Mouse (Mus musculus): Measurements from ENCODE around the gene Fanca. TPM values are rescaled to one million over a fixed set of nuclear protein-coding genes. Genes with fewer than 3 reads are reported as not detected.
"Not testable (repeated sequence)": the region's sequence is repeated elsewhere in the genome, so short reads cannot be mapped to it uniquely, and the experiment has no call there.

The Fanca gene
- total and polyA plus RNA-seq, 2 experiments from 2014 or later: 6.7 to 37.1 TPM

DNA sequence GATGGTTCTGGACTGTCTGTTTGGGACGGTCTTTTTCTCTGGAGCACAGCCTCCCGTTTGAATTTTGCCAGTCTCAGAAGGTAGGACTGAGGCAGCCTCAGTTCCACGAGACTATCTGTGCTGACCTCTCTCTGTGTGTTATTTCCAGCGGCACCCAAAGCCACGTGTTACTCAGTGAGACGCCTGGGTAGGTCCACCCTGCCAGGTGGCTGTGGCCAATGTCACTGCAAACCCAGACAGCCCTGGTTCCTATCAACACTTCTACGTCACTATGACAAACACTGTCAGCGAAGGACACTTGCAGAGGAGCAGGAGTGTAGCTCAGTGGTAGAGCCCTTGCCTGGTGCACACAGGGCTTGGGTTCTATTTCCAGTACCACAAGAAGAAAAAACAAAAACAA, 26.7 kb downstream of the Fanca start:
- ATAC-seq (ENCODE audit: insufficient read depth, low read depth): peak; percentile 90
- Histone ChIP-seq H3K27me3 (ENCODE audit: control insufficient read depth, insufficient read depth, low read length) (no peaks in the 10 kb centered on the region), H3K4me2 (ENCODE audit: low read depth, low read length) (no peak overlapping the region), H3K9me3 (replicated peaks; ENCODE audit: control insufficient read depth, low read length) (no peaks in the 10 kb centered on the region), H3K9ac (replicated peaks; ENCODE audit: low read depth, low read length) (no peak overlapping the region), H3K36me3 (replicated peaks; ENCODE audit: control insufficient read depth, insufficient read depth, low read length) (0 out of 2 replicates have a peak, but pooled peaks cover 5% of the 10 kb centered on the region), H3K4me3 (ENCODE audit: low read depth, low read length) (no peak overlapping the region), H3K27ac (ENCODE audit: low read depth) (no peak overlapping the region), H3K4me1 (ENCODE audit: control insufficient read depth, insufficient read depth) (no peaks in the 10 kb centered on the region)
- WGBS: 46% methylated on average over 8 of the region's 8 CpGs
- TF ChIP-seq EP300 (IDR thresholded peaks at IDR 0.05; ENCODE audit: low read depth) (no peak), CTCF (IDR thresholded peaks at IDR 0.05; ENCODE audit: low read depth) (no peak)
- peak; percentile 64 for DNase-seq (ENCODE audit: low spot score)

DNA sequence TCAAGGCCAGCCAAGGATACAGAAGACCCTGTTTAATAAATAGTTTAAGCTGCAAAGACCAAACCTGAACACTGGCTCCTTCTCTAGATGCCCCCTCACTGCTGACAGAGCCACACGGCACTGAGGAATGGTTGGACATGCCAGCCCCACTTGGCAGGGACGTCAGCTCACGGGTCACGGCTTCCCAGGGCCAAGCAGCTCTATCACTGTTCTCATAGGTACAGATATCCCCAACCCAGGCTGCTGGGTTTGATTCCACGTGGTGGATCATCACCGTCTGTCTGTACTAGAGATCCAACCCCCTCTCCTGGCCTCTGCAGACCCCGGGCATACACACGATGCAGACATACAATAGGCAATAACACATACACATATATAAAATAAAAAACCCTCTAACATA, 27.7 kb downstream of the Fanca start:
- TF ChIP-seq CTCF (IDR thresholded peaks at IDR 0.05; ENCODE audit: low read depth) (no peak), EP300 (IDR thresholded peaks at IDR 0.05; ENCODE audit: low read depth) (no peak)
- Histone ChIP-seq H3K27me3 (ENCODE audit: control insufficient read depth, insufficient read depth, low read length) (no peaks in the 10 kb centered on the region), H3K36me3 (replicated peaks; ENCODE audit: control insufficient read depth, insufficient read depth, low read length) (0 out of 2 replicates have a peak, but pooled peaks cover 5% of the 10 kb centered on the region), H3K4me1 (ENCODE audit: control insufficient read depth, insufficient read depth) (no peaks in the 10 kb centered on the region), H3K9me3 (replicated peaks; ENCODE audit: control insufficient read depth, low read length) (no peaks in the 10 kb centered on the region), H3K4me2 (ENCODE audit: low read depth, low read length) (no peak overlapping the region), H3K4me3 (ENCODE audit: low read depth, low read length) (no peak overlapping the region), H3K27ac (ENCODE audit: low read depth) (no peak overlapping the region), H3K9ac (replicated peaks; ENCODE audit: low read depth, low read length) (no peak overlapping the region)
- DNase-seq (ENCODE audit: low spot score) (no peak), ATAC-seq (ENCODE audit: insufficient read depth, low read depth) (no peak)
- 75% methylated on average over 8 of the region's 8 CpGs for WGBS

- Histone ChIP-seq H3K4me3 (ENCODE audit: low read depth, low read length) (no peak overlapping the region), H3K27ac (ENCODE audit: low read depth) (no peak overlapping the region), H3K4me2 (ENCODE audit: low read depth, low read length) (no peak overlapping the region), H3K9me3 (replicated peaks; ENCODE audit: control insufficient read depth, low read length) (no peaks in the 10 kb centered on the region), H3K9ac (replicated peaks; ENCODE audit: low read depth, low read length) (no peak overlapping the region), H3K36me3 (replicated peaks; ENCODE audit: control insufficient read depth, insufficient read depth, low read length) (0 out of 2 replicates have a peak, but pooled peaks cover 5% of the 10 kb centered on the region), H3K27me3 (ENCODE audit: control insufficient read depth, insufficient read depth, low read length) (no peaks in the 10 kb centered on the region), H3K4me1 (ENCODE audit: control insufficient read depth, insufficient read depth) (no peaks in the 10 kb centered on the region)
- no peak for DNase-seq (ENCODE audit: low spot score)
- WGBS: 80% methylated on average over 4 of the region's 4 CpGs
- TF ChIP-seq CTCF (IDR thresholded peaks at IDR 0.05; ENCODE audit: low read depth) (peak; percentile 43), EP300 (IDR thresholded peaks at IDR 0.05; ENCODE audit: low read depth) (no peak)
- ATAC-seq (ENCODE audit: insufficient read depth, low read depth): no peak
Measured at GRCm38 (mm10) chr8:123290166-123290565, 28.2 kb downstream of the Fanca start.

DNA sequence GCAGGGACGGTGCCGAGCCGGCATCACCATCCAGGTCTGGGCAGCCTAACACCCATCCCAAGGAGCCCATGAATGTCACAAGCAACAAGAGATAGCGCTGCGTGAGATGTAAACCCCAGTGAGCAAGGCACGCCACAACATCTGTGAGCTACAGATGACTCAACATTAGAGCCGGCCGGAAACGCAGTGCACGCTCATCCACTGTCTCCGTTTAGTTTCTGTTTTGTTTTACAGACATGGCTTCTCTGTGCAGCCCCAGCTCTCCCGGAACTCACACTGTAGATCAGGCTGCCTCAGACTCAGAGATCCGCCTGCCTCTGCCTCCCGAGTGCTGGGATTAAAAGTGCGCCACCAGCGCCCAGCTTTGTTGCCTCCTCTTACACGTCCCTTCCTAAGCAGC, 31.0 kb downstream of the Fanca start:
- Histone ChIP-seq H3K9me3 (replicated peaks; ENCODE audit: control insufficient read depth, low read length) (no peaks in the 10 kb centered on the region), H3K4me2 (ENCODE audit: low read depth, low read length) (no peak overlapping the region), H3K27ac (ENCODE audit: low read depth) (no peak overlapping the region), H3K4me3 (ENCODE audit: low read depth, low read length) (no peak overlapping the region), H3K9ac (replicated peaks; ENCODE audit: low read depth, low read length) (no peak overlapping the region), H3K27me3 (ENCODE audit: control insufficient read depth, insufficient read depth, low read length) (no peaks in the 10 kb centered on the region), H3K4me1 (ENCODE audit: control insufficient read depth, insufficient read depth) (no peaks in the 10 kb centered on the region), H3K36me3 (replicated peaks; ENCODE audit: control insufficient read depth, insufficient read depth, low read length) (no peaks in the 10 kb centered on the region)
- WGBS: 94% methylated on average over 17 of the region's 17 CpGs
- TF ChIP-seq EP300 (IDR thresholded peaks at IDR 0.05; ENCODE audit: low read depth): no peak
- no peak for TF ChIP-seq CTCF (IDR thresholded peaks at IDR 0.05; ENCODE audit: low read depth)
- no peak for DNase-seq (ENCODE audit: low spot score)
- no peak for ATAC-seq (ENCODE audit: insufficient read depth, low read depth)

DNA sequence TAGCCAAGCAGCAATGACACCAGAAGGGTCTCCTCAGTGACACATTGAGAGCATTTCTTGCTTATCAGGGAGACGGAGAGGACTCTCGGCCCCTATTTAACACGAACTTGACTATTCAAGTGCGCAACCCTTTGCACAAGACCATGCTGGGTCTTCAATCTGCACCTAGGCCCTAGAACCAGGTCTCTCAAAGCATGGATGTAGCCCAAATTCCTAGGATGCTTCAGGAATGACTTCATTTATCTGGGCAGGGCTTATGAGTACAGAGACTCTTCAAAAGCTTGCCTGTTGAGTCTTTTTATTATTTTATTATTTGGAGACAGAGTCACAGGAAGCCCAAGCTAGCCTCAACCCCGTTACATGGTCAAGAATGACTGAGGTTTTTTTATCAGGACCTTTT, 33.9 kb downstream of the Fanca start:
- H3K36me3 ChIP-seq (replicated peaks; ENCODE audit: control insufficient read depth, insufficient read depth, low read length): 0 out of 2 replicates have a peak, but pooled peaks cover 3% of the 10 kb centered on the region

DNA sequence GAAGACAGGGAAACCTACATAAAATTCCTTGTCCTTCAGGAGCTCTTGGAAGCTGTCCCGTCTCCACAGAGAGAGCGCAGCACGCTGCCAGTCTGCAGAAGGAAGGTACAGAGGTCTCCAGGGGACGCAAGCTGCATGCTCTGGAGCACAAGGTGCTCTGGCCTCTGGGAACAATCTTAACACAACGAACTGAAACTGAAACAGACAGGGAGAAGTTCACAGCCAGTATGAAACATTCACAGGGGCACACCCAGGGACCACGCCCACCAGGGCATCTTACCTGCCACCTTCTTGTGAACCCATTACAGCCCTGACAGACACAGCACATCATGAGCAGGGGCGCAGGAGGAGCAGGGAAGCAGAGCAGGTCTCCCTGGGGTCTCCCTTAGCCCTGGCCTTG, 34.4 kb downstream of the Fanca start:
- H3K4me3 ChIP-seq (ENCODE audit: low read depth, low read length): no peak overlapping the region
- ATAC-seq (ENCODE audit: insufficient read depth, low read depth): no peak

More for the DNA sequence above, 33.9 kb downstream of the Fanca start:
- 54% methylated on average over 5 of the region's 5 CpGs for WGBS
- TF ChIP-seq CTCF (IDR thresholded peaks at IDR 0.05; ENCODE audit: low read depth): no peak
- no peak for TF ChIP-seq EP300 (IDR thresholded peaks at IDR 0.05; ENCODE audit: low read depth)
- H3K9ac ChIP-seq (replicated peaks; ENCODE audit: low read depth, low read length): no peak overlapping the region
- H3K4me2 ChIP-seq (ENCODE audit: low read depth, low read length): no peak overlapping the region
- H3K27me3 ChIP-seq (ENCODE audit: control insufficient read depth, insufficient read depth, low read length): no peaks in the 10 kb centered on the region
- no peaks in the 10 kb centered on the region for H3K9me3 ChIP-seq (replicated peaks; ENCODE audit: control insufficient read depth, low read length)
- H3K4me3 ChIP-seq (ENCODE audit: low read depth, low read length): no peak overlapping the region
- H3K4me1 ChIP-seq (ENCODE audit: control insufficient read depth, insufficient read depth): no peaks in the 10 kb centered on the region
- ATAC-seq (ENCODE audit: insufficient read depth, low read depth): no peak
- no peak for DNase-seq (ENCODE audit: low spot score)
- H3K27ac ChIP-seq (ENCODE audit: low read depth): no peak overlapping the region

GRCm38 (mm10) chr8:123282994-123283393, 35.4 kb downstream of the Fanca start:
- not testable (repeated sequence) for ATAC-seq (ENCODE audit: insufficient read depth, low read depth); H3K36me3 ChIP-seq (replicated peaks; ENCODE audit: control insufficient read depth, insufficient read depth, low read length); H3K9ac ChIP-seq (replicated peaks; ENCODE audit: low read depth, low read length); H3K9me3 ChIP-seq (replicated peaks; ENCODE audit: control insufficient read depth, low read length); H3K27ac ChIP-seq (ENCODE audit: low read depth); H3K4me3 ChIP-seq (ENCODE audit: low read depth, low read length); H3K27me3 ChIP-seq (ENCODE audit: control insufficient read depth, insufficient read depth, low read length); H3K4me2 ChIP-seq (ENCODE audit: low read depth, low read length); DNase-seq (ENCODE audit: low spot score); H3K4me1 ChIP-seq (ENCODE audit: control insufficient read depth, insufficient read depth)
- WGBS: 87% methylated on average over 4 of the region's 6 CpGs

More for the DNA sequence above, 34.4 kb downstream of the Fanca start:
- Histone ChIP-seq H3K9me3 (replicated peaks; ENCODE audit: control insufficient read depth, low read length) (no peaks in the 10 kb centered on the region), H3K27me3 (ENCODE audit: control insufficient read depth, insufficient read depth, low read length) (no peaks in the 10 kb centered on the region), H3K27ac (ENCODE audit: low read depth) (no peak overlapping the region), H3K4me1 (ENCODE audit: control insufficient read depth, insufficient read depth) (no peaks in the 10 kb centered on the region), H3K9ac (replicated peaks; ENCODE audit: low read depth, low read length) (no peak overlapping the region), H3K4me2 (ENCODE audit: low read depth, low read length) (no peak overlapping the region), H3K36me3 (replicated peaks; ENCODE audit: control insufficient read depth, insufficient read depth, low read length) (0 out of 2 replicates have a peak, but pooled peaks cover 3% of the 10 kb centered on the region)
- 76% methylated on average over 7 of the region's 7 CpGs for WGBS
- DNase-seq (ENCODE audit: low spot score): no peak
- no peak for TF ChIP-seq CTCF (IDR thresholded peaks at IDR 0.05; ENCODE audit: low read depth)
- TF ChIP-seq EP300 (IDR thresholded peaks at IDR 0.05; ENCODE audit: low read depth): no peak
